Mouse (Mus musculus) olfactory bulb, adult 2 months (tissue): ENCODE data around the gene Cdh11. TPM values are rescaled to one million over a fixed set of nuclear protein-coding genes. Genes with fewer than 3 reads are reported as not detected.

Source experiments
- H3K27ac ChIP-seq: fragments of 200-500 bp; 2 replicates; pipeline ENCODE4 v1.5.1; 2012; ENCODE audit warnings: low read depth, low read length; ENCODE audit not compliant: insufficient read depth
- H3K4me1 ChIP-seq: fragments of 200-500 bp; 2 replicates; pipeline ENCODE4 v1.6.1; 2012; ENCODE audit warnings: low read length; ENCODE audit not compliant: control insufficient read depth, insufficient read depth
- H3K4me3 ChIP-seq: fragments of 200-500 bp; 2 replicates; pipeline ENCODE4 v1.5.1; 2012; ENCODE audit warnings: mild to moderate bottlenecking, low read depth, low read length, moderate library complexity; ENCODE audit not compliant: insufficient read depth
- CTCF ChIP-seq: fragments of 200-500 bp; IDR thresholded peaks from 2 replicates; pipeline ENCODE4 v1.5.1; 2012; ENCODE audit warnings: low read depth, mild to moderate bottlenecking, low read length, moderate library complexity; ENCODE audit not compliant: insufficient read depth
- POLR2A ChIP-seq: fragments of 200-500 bp; IDR thresholded peaks from 2 replicates; pipeline ENCODE4 v1.6.1; 2012; ENCODE audit warnings: mild to moderate bottlenecking, low read depth, low read length, moderate library complexity; ENCODE audit not compliant: insufficient read depth
- WGBS: fragments of 180-500 bp; shearing (Covaris S2); methylation state at CpG from one replicate; pipeline ENCODE4 v1.1.7; 2018; 5-methylcytosine and 5-hydroxymethylcytosine counted together
- polyA plus RNA-seq: library from polyadenylated mRNA; stranded (reverse); fragments of >200 nt; gene quantifications from 2 replicates; pipeline ENCODE4 v1.2.4, GENCODE M21; 2012; ENCODE audit warnings: low replicate concordance; ENCODE audit not compliant: missing spikeins, insufficient read depth, insufficient read length

Gene Cdh11
- not detected in 2 replicates for polyA plus RNA-seq

DNA sequence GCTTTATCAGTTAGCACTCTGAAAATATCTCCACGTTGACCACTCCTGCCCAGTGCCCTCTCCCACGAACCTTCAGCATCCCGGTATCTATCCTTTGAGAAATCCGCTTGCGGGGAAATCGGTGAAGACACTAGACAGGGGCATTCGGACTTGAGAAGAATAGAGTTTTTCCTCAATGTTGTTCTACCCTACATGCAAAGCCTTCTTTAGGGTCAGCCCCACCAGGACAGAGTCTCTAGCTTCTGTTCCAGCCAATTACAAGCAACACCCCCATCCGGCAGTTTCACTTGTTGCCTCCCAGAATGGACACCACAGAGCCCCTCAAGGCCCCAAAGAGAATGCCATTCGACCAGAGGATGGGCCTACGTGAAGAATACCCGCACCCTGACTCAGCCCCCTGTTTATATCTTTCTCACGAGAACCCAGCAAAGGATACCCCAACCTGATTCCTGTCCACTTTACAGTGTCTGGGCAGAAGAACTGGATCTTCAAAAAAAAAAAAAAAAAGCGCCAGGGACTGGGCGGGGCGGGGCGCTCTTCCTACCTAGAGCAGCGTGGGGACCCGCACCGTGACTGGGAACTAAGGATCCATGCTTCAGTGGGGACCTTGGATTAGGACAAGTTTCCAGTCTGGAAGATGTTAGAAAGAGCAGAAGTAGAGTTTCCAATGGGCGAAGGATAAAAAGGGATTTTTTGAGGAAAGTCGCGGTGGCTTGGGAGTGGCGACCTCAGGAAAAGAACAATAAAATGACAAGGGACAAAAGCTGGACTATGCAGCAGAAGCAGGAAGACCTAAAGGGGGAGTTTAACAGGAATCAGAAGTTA lies at the start of gene Cdh11:
Gene Cdh11, minus strand, starts transcription at position 51 of the 825 bp plus-strand sequence.
- H3K4me3 ChIP-seq, result peak within 1 kb of the TSS; percentile 73
- peaks cover 15% of the 10 kb centered on the region for H3K4me1 ChIP-seq
- peak within 1 kb of the TSS; percentile 52; the same call in 1 of the 2 replicates for H3K27ac ChIP-seq
- 15% methylated on average over 23 of the region's 23 CpGs for WGBS
- TF ChIP-seq POLR2A (no peak), CTCF (no peak)

GRCm38 (mm10) chr8:102813959-102814358 lies 28.5 kb upstream of the Cdh11 start:
- Histone ChIP-seq H3K4me3 (no peak overlapping the region), H3K27ac (no peak overlapping the region), H3K4me1 (no peaks in the 10 kb centered on the region)
- TF ChIP-seq CTCF (no peak), POLR2A (no peak)
- WGBS, result 69% methylated on average over 5 of the region's 5 CpGs

DNA sequence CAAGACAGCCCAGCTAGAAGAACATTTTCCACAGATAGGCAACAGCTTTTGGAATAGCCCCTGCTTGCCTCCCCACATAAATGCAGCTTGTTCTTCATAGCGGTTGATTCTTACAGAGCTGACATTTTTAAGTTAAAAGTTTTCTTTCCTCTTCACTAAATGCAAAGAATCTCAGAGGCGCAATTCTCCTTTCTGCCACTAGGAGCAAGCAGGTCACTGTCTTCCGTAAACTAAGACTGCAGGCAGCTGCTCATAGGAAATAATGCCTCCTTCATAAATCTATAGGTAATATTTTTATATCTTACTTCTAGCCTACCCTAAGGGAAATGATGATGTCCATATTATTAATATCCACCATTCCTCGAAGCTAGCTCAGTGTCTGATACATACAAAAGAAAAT lies 4.9 kb upstream of the Cdh11 start:
- WGBS, result 24% methylated on average over 4 of the region's 4 CpGs
- H3K4me1 ChIP-seq, result peaks cover 5% of the 10 kb centered on the region
- no peak overlapping the region for H3K27ac ChIP-seq
- TF ChIP-seq CTCF (no peak), POLR2A (no peak)
- no peak overlapping the region for H3K4me3 ChIP-seq

GRCm38 (mm10) chr8:102786467-102787360 lies 1.3 kb upstream of the Cdh11 start:
- 14% methylated on average over 31 of the region's 31 CpGs for WGBS
- Histone ChIP-seq H3K4me1 (peaks cover 15% of the 10 kb centered on the region), H3K4me3 (0 out of 2 replicates have a peak overlapping the region, but pooled peaks have one; percentile 13), H3K27ac (no peak overlapping the region)
- no peak for TF ChIP-seq CTCF
- no peak for TF ChIP-seq POLR2A

DNA sequence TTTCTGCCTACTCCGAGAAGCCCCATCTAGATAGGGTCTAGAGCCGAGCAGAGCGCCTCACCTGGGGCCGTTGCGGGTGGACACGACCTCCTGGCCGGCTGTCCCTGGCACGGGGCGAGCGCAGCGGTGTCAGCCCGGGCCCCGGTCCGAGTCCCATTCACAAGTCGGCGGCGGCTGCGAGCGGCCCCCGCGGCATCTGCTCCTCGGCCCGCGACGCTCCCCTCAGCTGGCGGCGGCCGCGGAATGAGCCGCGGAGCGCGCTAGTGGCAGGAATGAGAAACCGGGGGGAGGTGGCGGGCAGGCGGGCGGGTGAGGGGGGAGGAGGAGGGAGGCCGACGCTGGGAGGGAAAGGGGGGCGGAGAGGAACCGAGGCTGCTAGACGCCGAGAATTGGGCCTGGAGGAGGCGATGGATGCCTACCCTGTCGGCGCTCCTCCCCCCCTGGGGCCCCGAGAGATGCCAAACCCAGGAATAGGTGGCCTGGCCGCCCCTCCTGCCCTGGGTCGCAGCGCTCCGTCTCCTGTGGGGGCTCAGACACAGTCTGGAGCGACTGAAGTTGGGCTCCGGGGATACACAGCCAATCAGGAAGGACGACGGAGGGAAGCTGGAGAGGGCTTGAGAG lies 497 bp downstream of the Cdh11 start:
- under 1% methylated on average over 49 of the region's 55 CpGs for WGBS
- Histone ChIP-seq H3K4me3 (peak overlapping the region; percentile 73), H3K27ac (peak overlapping the region; percentile 52; the same call in 1 of the 2 replicates), H3K4me1 (peaks cover 15% of the 10 kb centered on the region)
- TF ChIP-seq CTCF (no peak), POLR2A (no peak)

DNA sequence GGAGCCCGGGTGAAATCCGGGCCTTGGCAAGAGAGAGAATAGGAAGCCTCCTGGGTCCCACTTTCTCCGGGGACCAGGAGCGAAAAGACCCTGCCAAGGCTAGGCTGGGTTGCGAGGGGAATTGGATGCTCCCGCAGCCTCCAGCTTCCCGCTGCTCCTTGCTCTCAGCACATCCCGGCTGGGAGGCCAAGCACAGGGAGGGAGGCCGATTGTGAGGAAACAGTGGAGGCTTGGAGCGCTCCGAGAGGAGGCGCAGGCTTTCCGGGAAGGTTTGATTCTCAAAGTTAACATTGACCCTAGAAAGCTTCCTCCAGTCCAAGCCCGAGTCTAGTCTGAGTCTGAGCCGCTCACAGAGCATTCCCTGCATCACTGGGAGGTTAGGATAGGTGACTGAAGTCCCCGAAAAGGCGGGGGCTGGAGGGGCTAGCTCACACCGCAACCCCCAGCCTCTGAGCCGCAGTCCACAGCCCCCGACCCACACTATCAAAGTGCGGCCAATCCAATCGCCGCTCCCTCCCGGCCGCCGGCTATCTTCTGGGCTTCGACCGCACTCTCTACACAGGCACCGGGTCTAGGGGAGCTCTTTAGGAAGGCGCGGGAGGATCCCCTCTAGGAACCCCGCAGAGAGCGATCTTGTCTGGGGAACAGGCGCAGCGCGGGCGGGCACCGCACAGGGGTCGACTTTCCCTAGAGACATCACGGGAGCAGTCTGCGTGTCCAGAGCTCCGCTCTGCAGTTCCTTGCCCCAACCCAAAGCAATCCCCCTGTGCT lies 1.4 kb downstream of the Cdh11 start:
- Histone ChIP-seq H3K4me3 (peak overlapping the region; percentile 73), H3K27ac (peak overlapping the region; percentile 39), H3K4me1 (peaks cover 15% of the 10 kb centered on the region)
- no peak for TF ChIP-seq CTCF
- no peak for TF ChIP-seq POLR2A
- WGBS, result under 1% methylated on average over 42 of the region's 42 CpGs

DNA sequence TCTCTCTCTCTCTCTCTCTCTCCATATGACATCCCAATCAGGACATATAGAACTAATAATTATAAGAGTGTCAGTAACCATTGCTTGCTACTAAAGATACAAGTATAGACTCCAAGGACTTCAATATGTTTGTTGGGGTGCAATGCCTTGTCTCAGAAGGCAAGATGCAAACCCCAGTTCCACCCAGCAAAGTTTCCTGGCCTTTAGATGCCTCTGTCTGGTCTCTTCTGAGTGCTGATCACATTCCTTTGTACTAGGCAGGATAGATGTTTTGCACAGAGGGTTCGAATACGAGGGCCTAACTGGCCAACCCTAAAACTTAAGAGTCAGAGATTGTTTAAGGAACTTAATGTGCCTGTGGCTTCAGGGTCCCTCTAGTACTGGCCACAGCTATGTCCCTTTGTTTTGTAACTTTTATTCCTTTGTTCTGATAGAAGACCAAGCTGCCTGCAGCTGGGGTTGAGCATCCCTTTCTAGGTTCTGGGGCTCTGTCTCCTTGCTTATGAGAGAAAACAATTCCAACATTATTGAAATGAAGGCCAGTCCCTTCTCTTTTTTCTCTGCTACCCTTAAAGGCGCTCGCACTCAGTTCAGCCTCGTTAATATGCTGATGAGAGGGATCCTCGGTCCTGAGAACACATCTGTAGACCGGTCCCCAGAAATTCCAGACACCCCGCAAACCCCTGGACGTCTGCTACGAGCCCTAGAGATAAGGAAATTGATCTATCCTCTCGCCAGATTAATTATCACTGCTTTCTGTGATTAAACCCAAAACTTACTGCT lies 2.5 kb downstream of the Cdh11 start:
- WGBS, result 58% methylated on average over 11 of the region's 11 CpGs
- TF ChIP-seq CTCF, result no peak
- TF ChIP-seq POLR2A, result no peak
- Histone ChIP-seq H3K27ac (no peak overlapping the region), H3K4me1 (peaks cover 15% of the 10 kb centered on the region), H3K4me3 (peak overlapping the region; percentile 22; the same call in 1 of the 2 replicates)
